Mouse (Mus musculus): Measurements from ENCODE around the gene Raet1e.
"Not testable (repeated sequence)": the region's sequence is repeated elsewhere in the genome, so short reads cannot be mapped to it uniquely, and the experiment has no call there.

The Raet1e gene

DNA sequence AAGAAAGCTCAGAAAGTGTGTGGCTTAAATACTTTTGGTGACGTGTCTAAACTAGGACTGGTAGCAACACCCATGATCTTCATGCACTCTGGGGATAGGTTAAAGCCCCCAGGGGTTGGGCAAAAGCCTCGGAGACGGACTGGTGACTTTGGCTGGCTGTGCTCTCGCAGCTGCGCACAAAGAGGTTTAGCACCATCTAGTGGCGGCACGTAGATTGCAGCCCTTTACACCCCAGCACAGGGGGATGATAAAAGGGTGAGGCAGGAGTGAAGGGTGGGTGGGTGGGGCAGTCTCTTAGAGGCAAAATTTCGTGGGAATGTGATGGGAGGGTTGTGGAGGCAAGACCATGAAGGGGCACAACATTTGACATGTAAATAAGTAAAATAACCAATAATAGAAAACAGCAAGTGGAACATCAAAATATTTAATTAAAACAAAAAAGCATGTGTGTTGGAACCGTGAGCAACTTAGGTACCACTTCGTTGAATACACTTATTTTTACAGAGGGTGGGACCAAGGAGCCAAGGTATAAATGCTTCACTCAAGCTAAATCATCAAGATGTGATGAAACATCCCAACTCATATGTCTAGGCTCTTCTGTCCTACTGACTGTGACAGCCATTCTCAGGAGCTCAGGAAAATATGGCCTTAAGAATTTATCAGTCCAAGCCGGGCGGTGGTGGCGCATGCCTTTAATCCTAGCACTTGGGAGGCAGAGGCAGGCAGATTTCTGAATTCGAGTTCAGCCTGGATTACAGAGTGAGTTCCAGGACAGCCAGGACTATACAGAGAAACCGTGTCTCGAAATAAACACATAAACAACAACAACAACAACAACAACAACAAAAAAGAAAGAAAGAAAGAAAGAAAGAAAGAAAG, 5.6 kb downstream of the Raet1e start:
- in situ Hi-C loops (cut with MboI, MseI), result not testable (repeated sequence)

DNA sequence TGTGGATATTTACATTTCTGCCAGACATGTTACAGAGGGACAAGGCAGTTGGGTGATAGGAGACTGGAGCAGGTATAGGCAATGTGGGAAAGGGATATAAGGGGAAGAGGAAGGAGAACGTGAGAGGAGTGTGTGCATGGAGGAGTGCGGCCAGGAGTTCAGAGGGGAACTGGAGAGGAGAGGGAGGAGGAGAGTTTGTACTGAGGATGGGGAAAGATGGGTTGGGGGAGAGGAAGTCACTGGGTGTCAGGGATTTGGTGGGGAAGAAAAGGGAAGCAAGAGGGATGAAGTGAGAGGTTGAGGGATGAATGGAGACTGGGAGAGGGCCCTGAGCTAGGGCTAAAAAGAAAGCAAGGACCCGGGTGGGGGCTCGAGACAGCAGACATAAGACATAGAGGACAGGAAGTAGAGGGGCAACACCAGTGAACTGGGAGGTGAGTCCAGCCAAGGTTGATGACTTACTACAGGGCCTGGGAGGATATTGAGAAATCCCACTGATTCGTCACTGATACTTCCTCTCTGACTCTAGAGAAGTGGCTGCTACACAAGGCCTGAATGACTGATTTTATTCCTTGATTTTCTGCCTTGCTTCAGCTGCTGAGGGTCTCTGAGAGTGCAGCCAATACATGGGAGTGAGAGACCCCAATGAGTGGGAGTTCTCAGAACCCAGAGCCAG, 7.1 kb downstream of the Raet1e start:
- in situ Hi-C loops (cut with MboI, MseI), result not testable (repeated sequence)

DNA sequence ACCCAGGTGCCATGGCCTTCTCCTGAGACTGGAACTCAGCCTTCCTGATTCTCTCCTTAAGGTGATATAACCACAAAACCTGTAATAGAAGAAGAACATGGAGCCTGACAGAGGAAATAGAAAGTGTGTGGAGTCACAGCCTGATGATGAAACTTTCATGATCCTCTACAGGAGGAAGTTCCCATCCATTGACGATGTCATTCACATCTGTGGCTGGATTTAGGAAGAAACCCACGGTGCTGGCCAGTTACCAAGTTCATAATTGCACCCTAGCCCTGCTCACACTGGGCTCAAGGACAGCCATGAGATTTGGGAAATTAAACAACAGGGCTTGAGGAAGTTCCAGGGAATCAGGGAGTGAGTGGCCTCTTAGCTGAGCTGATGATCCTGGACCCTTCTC, 7.7 kb downstream of the Raet1e start:
- in situ Hi-C loops (cut with MboI, MseI), result not testable (repeated sequence)

DNA sequence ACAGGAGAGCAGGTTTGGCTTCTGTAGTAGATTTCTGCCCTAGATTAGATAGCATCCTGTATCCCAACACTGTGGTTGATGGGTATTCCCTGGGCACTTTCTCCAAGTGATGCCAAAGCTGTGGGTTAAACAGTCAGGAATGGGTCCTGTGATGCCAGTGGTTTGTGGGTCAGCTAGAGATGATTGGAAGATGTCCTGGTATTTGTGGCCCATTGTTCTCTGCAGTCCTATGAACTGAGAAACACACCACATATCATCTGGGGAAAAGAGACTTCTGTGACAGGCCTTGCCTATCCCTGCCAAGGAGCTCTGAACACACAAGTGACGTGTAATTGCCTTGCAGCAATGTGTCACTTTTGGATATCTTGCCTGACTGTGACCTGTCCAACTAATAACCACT, 8.7 kb downstream of the Raet1e start:
- in situ Hi-C loops (cut with MboI, MseI), result not testable (repeated sequence)

DNA sequence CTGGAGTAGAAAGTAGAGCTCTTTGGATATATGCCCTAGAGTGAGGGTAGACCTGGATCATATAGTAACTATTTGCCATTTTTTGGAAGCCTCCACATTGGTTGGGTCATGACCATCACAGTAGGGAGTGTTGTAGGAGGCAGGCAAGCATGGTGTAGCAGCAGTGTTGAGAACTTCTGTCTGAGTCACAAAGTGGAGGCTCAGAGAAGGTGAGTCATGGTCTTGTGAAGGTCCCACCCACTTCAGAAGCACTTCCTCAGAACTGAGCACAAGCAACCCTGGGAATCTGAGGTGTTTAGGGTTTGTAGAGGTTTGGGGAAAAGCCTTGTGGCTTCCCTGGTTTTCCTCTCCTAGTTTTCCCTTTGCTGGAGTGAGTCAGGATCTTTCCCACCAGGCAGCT, 10.7 kb downstream of the Raet1e start:
- in situ Hi-C loops (cut with MboI, MseI), result not testable (repeated sequence)

DNA sequence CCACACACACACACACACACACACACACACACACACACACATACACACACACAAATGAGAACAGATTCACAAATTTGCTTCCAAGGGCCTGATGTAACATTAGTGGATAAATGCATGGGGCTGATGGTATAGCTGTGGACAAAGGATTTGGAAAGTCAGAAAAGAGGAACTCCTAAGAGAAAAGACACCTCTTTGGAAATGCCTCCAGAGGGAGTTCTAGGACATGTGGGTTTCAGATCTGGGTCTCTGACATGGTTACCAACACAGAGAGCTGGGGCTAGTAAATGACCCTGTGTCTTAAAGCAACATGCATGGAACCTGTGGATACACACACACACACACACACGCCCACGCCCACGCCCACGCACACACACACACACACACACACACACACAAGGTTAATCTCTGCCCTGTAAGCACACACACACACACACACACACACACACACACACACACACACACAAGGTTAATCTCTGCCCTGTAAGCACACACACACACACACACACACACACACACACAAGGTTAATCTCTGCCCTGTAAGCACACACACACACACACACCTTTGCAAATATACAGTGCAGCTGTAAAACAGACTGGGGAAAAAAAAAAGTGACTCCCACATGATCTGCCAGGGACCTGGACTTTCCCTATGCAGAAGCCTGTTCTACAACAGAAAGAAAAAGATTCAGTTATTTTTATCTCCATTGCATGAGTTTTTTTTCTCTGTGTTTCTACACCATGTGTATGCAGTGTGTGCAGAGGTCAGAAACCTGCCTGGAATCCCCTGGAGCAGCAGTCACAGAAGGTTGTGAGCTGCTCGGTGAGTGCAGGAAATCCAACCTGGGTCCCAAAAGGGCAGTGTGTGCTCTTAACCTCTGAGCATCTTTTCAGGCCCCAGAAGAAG, 14.3 kb downstream of the Raet1e start:
- in situ Hi-C loops (cut with MboI, MseI), result loop anchor here in 1 of 2 experiments (5.0 kb wide), 1 partner anchor 190 kb away; the partner anchor contains the start of gene Raet1d

DNA sequence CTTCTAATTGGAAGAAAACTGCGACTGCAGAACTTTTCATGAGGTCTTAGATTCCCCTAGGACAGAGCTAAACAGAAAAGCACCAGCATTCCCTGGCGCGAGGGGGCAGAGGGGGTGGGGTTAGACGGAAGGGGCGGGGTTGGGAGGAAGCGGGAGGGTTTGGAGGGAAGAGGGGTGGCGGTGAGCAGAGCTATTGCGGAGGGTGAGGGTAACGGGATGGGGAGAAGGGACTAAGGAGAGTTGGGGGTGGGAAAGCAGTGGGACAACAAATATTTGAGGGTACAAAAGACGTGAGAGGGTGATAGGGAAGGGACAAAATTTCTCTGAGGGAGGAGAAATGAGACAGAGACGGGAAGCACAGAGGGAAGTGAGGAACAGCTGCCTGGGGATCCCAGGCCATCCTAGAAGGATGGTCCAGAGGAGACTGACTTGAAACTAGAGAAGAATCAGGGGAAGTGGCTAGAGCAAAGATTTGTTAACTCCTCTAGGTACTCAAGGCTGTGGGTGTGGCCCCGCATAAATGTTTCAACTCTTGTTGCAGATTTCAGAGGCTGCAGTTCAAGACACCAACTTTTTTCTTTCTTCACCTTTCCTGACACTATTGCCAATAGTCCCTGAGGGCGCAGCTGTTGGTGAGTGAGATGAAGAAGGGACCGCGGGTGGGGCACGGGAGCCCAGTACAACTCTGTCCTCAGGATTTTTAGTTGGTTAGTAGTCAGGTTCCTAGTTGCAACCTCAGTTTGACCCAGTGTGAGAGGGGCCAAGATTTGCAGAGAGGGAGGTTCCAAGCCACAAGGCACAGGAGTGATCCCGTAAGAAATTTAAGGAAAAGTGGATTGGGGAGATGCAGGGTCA, 15.2 kb downstream of the Raet1e start:
- in situ Hi-C loops (cut with MboI, MseI), result loop anchor here in 1 of 2 experiments (5.0 kb wide), 1 partner anchor 189 kb away; the partner anchor contains the start of gene Raet1d

DNA sequence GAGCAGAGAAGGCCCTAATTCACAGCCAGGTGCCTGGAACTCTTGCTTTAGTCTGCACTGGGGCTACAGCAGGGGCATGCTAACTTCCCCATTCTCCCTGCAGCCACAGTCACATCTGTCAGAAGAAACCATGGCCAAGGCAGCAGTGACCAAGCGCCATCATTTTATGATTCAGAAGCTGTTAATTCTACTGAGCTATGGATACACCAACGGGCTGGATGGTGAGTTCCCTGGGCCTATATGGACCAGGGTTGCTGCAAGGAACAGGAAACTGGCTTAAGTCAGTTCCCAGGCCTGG, 15.8 kb downstream of the Raet1e start:
- in situ Hi-C loops (cut with MboI, MseI), result loop anchor here in 1 of 2 experiments (5.0 kb wide), 1 partner anchor 188 kb away; the partner anchor contains the start of gene Raet1d

DNA sequence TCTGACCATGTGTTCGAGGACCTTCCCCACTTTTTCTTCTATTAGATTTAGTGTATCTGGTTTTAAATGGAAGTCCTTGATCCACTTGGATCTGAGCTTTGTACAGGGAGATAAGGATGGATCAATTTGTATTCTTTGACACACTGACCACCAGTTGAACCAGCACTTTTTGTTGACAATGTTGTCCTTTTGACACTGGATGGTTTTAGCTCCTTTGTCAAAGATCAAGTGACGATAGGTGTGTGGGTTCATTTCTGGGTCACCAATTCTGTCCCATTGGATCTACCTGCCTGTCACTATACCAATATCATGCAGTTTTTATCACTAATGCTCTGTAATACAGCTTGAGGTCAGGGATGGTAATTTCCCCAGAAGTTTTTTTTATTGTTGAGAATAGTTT, 18.1 kb downstream of the Raet1e start:
- in situ Hi-C loops (cut with MboI, MseI), result loop anchor here (5.0 to 25.0 kb wide), 2 partner anchors 106 to 111 kb away; no protein-coding TSS in a partner anchor

DNA sequence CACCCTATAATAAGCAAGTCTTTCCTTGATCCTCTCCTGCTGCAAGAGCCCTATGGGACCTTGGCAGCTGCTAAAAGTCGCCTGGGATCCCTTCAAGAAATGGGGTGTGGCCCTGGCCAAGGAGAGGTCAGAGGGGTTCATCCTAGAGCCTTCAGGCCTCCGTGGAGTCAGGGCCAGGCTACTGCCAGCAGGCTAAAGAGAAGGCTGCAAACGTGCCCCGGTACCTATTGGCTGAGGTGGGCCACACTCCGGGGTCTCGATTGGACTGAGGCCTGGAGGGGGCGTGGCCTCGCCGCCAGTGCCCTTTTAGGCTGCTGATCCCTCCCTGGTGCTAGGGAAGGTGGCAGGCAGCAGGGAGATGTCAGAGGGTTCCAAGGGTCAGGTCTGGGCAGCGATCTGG, 32.7 kb downstream of the Raet1e start:
- in situ Hi-C loops (cut with MboI, MseI), result loop anchor here in 1 of 2 experiments (5.0 to 25.0 kb wide), 2 partner anchors 96 to 191 kb away; no protein-coding TSS in a partner anchor

DNA sequence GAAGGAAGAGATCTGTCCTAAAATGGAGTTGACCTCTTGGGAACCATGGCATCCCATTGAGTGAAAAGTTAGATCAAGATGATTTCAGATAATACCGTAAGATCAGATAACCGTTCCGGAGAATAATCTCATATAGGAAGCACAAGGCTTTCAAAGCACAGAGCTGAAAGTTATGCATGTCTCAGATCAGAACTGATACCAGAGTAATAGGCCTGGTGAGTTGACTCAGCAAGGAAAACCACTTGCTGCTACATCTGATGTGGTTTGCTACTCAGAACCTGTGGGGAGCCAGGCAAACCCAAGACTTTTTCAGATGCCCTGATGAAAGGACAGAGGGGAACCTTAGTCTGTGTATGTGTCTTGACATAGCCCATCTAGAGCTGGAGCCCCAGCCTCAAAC, 43.0 kb downstream of the Raet1e start:
- in situ Hi-C loops (cut with MboI, MseI), result not testable (repeated sequence)

DNA sequence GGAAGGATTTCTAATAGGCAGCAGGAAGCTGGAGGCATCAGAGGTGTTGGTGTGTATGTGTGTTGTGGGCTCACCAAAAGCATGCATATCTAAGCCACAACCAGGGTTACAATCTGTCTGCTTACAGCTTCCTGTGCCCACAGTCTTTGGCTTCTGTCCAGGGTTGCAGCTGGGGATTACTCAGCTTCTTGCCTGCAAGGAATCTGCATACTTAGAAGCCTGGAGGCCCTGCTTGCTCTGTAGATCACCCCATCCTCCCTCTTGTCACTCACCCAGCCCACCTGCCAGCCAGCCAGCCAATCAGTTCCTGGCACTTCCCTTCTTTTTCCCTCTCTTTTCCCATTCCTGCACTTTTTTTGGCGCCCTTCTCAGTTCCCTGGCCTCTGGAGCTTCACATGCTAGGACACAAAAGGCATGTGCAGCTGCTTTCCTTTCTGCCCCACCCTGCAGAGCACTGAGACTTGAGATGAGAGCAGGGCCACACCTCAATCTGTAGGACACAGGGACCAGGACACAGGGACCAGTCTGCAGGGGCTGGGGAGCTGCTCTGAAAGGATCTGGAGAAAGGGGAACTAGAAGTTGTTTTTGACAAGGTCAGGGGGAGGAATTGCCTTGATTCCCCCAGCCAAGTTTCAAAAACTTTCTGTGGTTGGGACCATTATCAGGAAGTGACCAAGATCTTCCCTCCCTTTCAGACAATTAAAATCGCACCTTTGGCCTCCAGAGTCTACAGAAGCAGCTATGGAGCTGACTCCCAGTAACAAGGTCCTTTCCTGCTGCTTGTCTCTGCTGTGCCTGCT, 44.6 kb downstream of the Raet1e start:
- in situ Hi-C loops (cut with MboI, MseI), result not testable (repeated sequence)

DNA sequence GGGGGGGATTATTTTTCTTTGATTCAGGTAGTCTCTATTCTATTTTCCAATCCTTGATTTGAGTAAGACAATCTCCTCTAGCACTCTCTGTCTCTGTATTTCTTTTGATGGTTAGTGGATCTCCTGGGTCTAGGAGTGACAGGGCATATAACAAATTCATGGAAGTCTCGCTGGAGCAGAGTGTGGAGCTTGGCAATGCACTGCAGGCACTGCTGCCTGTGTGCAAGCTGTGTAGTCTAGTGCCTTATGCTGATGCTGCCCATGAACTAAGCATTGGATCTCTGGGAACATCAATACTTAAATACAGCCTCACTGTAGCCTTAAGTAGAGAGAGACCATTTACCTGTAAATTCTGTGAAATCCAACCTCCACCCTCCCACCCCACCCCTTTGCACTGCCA, 48.1 kb downstream of the Raet1e start:
- in situ Hi-C loops (cut with MboI, MseI), result not testable (repeated sequence)

DNA sequence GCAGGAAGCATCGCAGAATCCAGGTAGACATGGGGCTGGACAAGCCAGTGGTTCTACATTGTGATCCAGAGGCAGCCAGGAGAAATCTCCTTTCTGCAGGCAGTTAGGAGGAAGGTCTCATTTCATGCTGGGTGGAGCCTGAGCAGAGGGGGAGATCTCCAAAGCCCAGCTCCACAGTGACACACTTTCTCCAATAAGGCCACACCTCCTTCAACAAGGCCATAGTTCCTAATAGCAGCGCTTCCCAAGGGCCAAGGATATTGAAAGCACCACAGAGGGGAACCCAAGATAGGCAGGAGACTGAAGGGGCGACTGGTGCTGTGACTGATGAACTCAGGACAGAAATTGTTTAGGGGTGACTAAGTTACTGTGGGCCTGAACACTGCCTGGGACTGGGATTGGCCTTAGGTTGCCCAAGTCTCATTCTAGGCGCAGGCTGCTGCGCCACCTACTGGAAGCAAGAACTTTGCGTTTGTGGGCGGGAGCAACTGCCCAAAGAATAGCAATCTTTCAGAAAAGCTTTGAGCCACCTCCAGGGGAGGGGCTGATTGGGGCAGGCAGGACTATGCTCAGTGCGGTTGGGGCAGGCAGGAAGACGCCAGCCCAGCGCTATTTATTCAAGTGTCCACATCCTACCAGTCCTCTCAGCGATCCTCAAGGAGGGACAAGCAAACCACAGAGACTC, 53.8 kb downstream of the Raet1e start:
- in situ Hi-C loops (cut with MboI, MseI), result not testable (repeated sequence)

DNA sequence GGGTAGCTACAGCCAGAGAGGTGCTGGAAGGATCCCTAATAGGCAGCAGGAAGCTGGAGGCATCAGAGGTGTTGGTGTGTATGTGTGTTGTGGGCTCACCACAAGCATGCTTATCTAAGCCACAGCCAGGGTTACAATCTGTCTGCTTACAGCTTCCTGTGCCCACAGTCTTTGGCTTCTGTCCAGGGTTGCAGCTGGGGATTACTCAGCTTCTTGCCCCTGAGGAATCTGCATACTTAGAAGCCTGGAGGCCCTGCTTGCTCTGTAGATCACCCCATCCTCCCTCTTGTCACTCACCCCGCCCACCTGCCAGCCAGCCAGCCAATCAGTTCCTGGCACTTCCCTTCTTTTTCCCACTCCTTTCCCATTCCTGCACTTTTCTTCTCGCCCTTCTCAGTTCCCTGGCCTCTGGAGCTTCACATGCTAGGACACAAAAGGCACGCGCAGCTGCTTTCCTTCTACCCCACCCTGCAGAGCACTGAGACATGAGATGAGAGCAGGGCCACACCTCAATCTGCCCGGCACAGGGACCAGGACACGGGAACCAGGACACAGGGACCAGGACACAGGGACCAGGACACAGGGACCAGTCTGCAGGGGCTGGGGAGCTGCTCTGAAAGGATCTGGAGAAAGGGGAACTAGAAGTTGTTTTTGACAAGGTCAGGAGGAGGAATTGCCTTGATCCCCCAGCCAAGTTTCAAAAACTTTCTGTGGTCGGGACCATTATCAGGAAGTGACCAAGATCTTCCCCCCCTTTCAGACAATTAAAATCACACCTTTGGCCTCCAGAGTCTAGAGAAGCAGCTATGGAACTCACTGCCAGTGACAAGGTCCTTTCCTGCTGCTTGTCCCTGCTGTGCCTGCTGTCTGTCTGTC, 65.3 kb downstream of the Raet1e start:
- in situ Hi-C loops (cut with MboI, MseI), result not testable (repeated sequence)

DNA sequence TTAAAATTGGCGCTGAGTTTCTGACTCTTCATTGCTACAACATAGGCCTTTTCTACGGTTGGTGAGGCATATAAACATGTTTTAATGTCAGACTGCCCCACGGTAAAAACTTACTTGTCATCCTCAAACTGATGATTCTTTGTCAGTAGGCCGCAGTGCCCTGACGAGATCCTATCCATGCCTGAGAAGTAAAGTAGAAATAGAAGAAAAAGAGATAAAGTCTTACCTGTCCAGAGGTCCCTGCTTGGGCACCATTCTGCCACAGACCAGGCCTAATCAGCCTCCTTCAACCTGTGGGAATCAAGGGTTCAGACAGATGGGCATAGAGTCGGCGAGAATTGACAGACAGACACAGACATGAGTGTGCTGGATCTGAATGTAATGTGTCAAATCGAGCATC, 106.7 kb downstream of the Raet1e start:
- in situ Hi-C loops (cut with MboI, MseI), result loop anchor here in 1 of 2 experiments (5.0 kb wide), 2 partner anchors 77 to 177 kb away; no protein-coding TSS in a partner anchor

DNA sequence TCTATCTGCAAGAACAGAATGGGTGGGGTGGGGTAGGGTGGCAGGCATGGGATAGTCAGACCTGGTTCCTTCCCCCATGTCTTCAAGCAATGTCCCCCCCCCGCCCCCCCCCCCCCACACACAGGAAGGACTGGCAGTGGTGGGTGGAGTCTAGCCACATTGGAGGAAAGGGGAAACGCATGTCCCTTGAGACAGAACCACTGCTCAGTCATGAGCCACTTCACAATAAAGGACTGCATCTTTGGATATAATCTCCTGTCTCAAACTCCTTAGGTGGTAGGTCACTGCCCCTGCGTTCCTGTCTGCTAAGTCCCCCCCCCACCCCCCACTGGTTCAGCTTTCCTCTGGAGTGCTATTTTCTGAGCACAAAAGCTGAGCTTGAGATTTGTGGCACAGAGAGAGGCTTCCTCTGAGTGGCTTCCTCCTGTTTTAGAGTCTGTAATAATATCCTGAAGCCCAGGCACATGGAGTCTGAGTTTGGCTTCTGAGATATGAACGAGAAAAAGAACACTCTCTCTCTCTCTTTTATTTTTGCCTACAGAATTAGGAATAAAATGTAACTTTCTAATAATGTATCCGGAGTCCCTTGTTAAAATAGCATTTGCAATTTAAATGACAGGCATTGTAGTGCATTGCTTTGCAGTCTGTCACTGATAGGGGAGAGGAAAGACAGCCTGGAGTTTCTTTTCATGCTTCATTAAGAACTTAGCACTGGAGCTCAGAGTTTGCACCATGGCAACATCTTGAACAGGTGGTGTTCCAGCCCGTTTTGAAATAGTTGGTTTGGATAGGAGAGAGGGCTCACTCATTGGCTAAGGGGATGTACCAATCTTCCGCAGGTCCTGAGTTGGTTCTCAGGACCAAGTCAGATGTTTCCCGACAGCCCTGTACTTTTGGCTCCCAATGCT, 112.8 kb downstream of the Raet1e start:
- in situ Hi-C loops (cut with MboI, MseI), result loop anchor here in 1 of 2 experiments (10.0 kb wide), 1 partner anchor 134 kb away; no protein-coding TSS in a partner anchor

Measured in T-helper 17 cell (primary cell).